Mouse (Mus musculus): ENCODE results near the gene Lect2. TPM values are rescaled to one million over a fixed set of nuclear protein-coding genes. Genes with fewer than 3 reads are reported as not detected.

Gene Lect2
- polyA plus RNA-seq, 2 experiments, result 29.8 to 57.7 TPM

GRCm38 (mm10) chr13:56509796-56510195, 38.5 kb downstream of the Lect2 start:
- TF ChIP-seq EP300 (IDR thresholded peaks at IDR 0.05; ENCODE audit: low read depth) (no peak), CTCF (IDR thresholded peaks at IDR 0.05; ENCODE audit: low read depth) (no peak)
- Histone ChIP-seq H3K36me3 (replicated peaks; ENCODE audit: control insufficient read depth, insufficient read depth, low read depth) (no peaks in the 10 kb centered on the region), H3K4me2 (ENCODE audit: low read depth) (no peak overlapping the region), H3K9ac (replicated peaks) (no peak overlapping the region), H3K27ac (no peak overlapping the region), H3K9me3 (ENCODE audit: control insufficient read depth, low read length) (no peaks in the 10 kb centered on the region), H3K4me1 (replicated peaks; ENCODE audit: control insufficient read depth in 2 of 2, insufficient read depth in 2 of 2, low read length in 1 of 2) (no peaks in the 10 kb centered on the region), H3K4me3 (ENCODE audit: insufficient read depth in 1 of 2, low read depth in 2 of 2, low read length in 2 of 2) (no peak overlapping the region), H3K27me3 (ENCODE audit: control insufficient read depth, insufficient read depth, low read length) (no peaks in the 10 kb centered on the region)
- 46% methylated on average over 2 of the region's 2 CpGs for WGBS (ENCODE audit: insufficient replicate concordance)
- DNase-seq (ENCODE audit: low read depth in 3 of 3, low spot score in 3 of 3) (no peak), ATAC-seq (ENCODE audit: insufficient read depth) (no peak)

DNA sequence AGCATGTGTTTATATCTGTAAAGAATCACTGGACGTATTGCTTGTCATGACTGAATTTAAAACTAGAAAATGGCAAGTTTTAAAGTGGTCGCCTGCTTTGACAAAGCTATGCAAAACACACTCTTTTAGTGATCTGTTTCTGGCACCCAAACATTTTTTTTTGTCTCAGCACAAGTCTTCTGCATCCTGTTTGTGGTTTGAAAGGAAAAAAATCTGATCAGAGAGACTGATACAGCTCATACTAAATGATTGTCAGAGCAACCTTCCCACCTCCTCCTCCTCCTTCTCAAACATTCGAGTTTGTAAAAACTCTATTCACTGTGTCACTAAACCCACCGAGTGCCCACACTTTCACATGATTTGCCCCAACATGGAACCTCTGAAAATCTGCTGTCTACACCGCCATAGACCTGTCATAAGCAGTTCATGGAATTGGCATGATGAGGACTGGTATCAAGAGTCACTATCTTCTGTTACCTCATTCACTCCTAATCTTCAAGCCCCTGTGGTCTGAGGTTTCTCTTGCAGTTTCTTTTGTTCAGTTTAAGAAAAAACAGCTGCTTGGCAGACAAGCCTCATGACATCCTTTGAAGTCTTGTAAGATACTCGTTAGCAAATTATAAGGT, 41.3 kb downstream of the Lect2 start:
- 33% methylated on average over 6 of the region's 6 CpGs for WGBS (ENCODE audit: insufficient replicate concordance)
- Histone ChIP-seq H3K36me3 (replicated peaks; ENCODE audit: control insufficient read depth, insufficient read depth, low read depth) (no peaks in the 10 kb centered on the region), H3K4me2 (ENCODE audit: low read depth) (no peak overlapping the region), H3K27ac (no peak overlapping the region), H3K4me1 (replicated peaks; ENCODE audit: control insufficient read depth in 2 of 2, insufficient read depth in 2 of 2, low read length in 1 of 2) (no peaks in the 10 kb centered on the region), H3K27me3 (ENCODE audit: control insufficient read depth, insufficient read depth, low read length) (no peaks in the 10 kb centered on the region), H3K9me3 (ENCODE audit: control insufficient read depth, low read length) (no peaks in the 10 kb centered on the region), H3K4me3 (ENCODE audit: insufficient read depth in 1 of 2, low read depth in 2 of 2, low read length in 2 of 2) (no peak overlapping the region), H3K9ac (replicated peaks) (no peak overlapping the region)
- DNase-seq (ENCODE audit: low read depth in 3 of 3, low spot score in 3 of 3), result no peak
- ATAC-seq (ENCODE audit: insufficient read depth), result no peak
- TF ChIP-seq CTCF (IDR thresholded peaks at IDR 0.05; ENCODE audit: low read depth) (no peak), EP300 (IDR thresholded peaks at IDR 0.05; ENCODE audit: low read depth) (no peak)

DNA sequence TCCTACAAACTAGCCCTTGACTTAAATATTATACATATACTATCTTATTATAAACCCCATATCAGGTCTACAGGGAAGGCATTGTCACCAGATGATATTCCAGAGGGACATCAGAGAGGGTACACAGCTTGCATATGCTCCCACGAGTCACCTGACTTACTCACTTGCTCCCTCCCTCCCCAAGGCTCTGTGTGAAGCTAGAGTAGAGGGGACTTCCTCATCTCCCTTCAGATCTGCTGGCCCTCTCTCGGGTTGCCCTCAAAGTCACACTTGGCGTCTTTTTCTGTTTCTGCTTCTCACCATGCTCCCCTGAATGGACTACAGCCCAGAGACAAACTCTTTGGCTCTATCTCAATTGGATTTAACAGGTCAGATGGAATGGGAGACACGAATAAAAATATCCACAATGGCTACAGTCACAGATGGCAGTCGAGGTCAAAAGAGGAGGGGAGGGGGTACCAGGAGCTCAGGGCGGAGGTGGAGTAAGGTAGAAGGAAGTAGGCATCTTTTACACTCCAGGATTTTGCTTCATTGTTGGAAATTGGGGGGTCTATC, 46.4 kb downstream of the Lect2 start:
- Histone ChIP-seq H3K9me3 (ENCODE audit: control insufficient read depth, low read length) (no peaks in the 10 kb centered on the region), H3K4me1 (replicated peaks; ENCODE audit: control insufficient read depth in 2 of 2, insufficient read depth in 2 of 2, low read length in 1 of 2) (no peaks in the 10 kb centered on the region), H3K4me2 (ENCODE audit: low read depth) (no peak overlapping the region), H3K27me3 (ENCODE audit: control insufficient read depth, insufficient read depth, low read length) (no peaks in the 10 kb centered on the region), H3K4me3 (ENCODE audit: insufficient read depth in 1 of 2, low read depth in 2 of 2, low read length in 2 of 2) (no peak overlapping the region), H3K36me3 (replicated peaks; ENCODE audit: control insufficient read depth, insufficient read depth, low read depth) (no peaks in the 10 kb centered on the region), H3K27ac (no peak overlapping the region), H3K9ac (replicated peaks) (no peak overlapping the region)
- DNase-seq (ENCODE audit: low read depth in 3 of 3, low spot score in 3 of 3), result no peak
- ATAC-seq (ENCODE audit: insufficient read depth), result no peak
- WGBS (ENCODE audit: insufficient replicate concordance), result 31% methylated on average over 6 of the region's 6 CpGs
- TF ChIP-seq EP300 (IDR thresholded peaks at IDR 0.05; ENCODE audit: low read depth), result no peak
- no peak for TF ChIP-seq CTCF (IDR thresholded peaks at IDR 0.05; ENCODE audit: low read depth)

DNA sequence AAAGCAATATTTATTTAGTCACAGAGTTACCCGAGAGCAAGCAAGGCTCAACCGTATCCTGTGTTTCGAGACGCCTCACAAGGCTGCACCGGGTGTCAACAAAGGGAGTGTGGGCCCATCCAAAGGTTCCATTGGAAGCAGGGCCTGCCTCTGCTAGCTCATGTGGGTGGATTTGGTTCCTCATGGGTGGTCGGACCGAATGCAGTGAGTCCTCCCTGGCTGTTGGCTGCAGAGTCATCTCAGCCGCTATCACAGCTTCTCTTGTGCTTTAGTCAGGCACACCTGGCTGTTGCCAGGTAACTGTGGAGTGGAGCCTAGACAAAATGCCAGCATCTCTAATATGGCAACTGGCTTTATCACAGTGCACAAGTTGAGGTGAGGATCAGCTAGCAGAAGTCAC, 47.7 kb downstream of the Lect2 start:
- Histone ChIP-seq H3K36me3 (replicated peaks; ENCODE audit: control insufficient read depth, insufficient read depth, low read depth) (no peaks in the 10 kb centered on the region), H3K27me3 (ENCODE audit: control insufficient read depth, insufficient read depth, low read length) (no peaks in the 10 kb centered on the region), H3K9ac (replicated peaks) (no peak overlapping the region), H3K4me1 (replicated peaks; ENCODE audit: control insufficient read depth in 2 of 2, insufficient read depth in 2 of 2, low read length in 1 of 2) (no peaks in the 10 kb centered on the region), H3K27ac (no peak overlapping the region), H3K4me2 (ENCODE audit: low read depth) (no peak overlapping the region), H3K4me3 (ENCODE audit: insufficient read depth in 1 of 2, low read depth in 2 of 2, low read length in 2 of 2) (no peak overlapping the region), H3K9me3 (ENCODE audit: control insufficient read depth, low read length) (no peaks in the 10 kb centered on the region)
- DNase-seq (ENCODE audit: low read depth in 3 of 3, low spot score in 3 of 3) (no peak), ATAC-seq (ENCODE audit: insufficient read depth) (no peak)
- WGBS (ENCODE audit: insufficient replicate concordance), result 67% methylated on average over 8 of the region's 8 CpGs
- TF ChIP-seq CTCF (IDR thresholded peaks at IDR 0.05; ENCODE audit: low read depth) (no peak), EP300 (IDR thresholded peaks at IDR 0.05; ENCODE audit: low read depth) (no peak)

DNA sequence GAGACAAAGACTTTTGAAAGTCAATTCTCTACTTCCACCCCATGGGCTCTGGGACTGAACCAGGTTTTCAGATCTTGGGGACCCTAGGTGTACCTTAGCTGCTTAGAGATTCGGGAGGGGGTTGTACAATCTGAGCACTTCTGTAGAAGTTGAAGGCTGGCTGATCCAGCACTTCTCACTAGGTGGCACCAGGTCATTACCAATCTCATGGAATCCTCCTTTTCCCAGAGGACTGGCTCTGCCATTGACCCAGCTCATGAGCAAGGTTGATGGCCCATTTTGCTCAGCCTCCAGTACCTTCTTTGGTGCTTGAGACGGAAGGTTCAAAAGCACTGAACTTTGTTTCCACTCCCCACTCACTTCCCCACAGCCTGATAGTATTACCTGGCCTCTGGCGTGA, 48.2 kb downstream of the Lect2 start:
- Histone ChIP-seq H3K27ac (no peak overlapping the region), H3K4me1 (replicated peaks; ENCODE audit: control insufficient read depth in 2 of 2, insufficient read depth in 2 of 2, low read length in 1 of 2) (no peaks in the 10 kb centered on the region), H3K27me3 (ENCODE audit: control insufficient read depth, insufficient read depth, low read length) (no peaks in the 10 kb centered on the region), H3K9me3 (ENCODE audit: control insufficient read depth, low read length) (no peaks in the 10 kb centered on the region), H3K9ac (replicated peaks) (no peak overlapping the region), H3K36me3 (replicated peaks; ENCODE audit: control insufficient read depth, insufficient read depth, low read depth) (no peaks in the 10 kb centered on the region), H3K4me3 (ENCODE audit: insufficient read depth in 1 of 2, low read depth in 2 of 2, low read length in 2 of 2) (no peak overlapping the region), H3K4me2 (ENCODE audit: low read depth) (no peak overlapping the region)
- no peak for DNase-seq (ENCODE audit: low read depth in 3 of 3, low spot score in 3 of 3)
- TF ChIP-seq CTCF (IDR thresholded peaks at IDR 0.05; ENCODE audit: low read depth), result no peak
- TF ChIP-seq EP300 (IDR thresholded peaks at IDR 0.05; ENCODE audit: low read depth), result no peak
- no peak for ATAC-seq (ENCODE audit: insufficient read depth)
- 55% methylated on average over 3 of the region's 3 CpGs for WGBS (ENCODE audit: insufficient replicate concordance)
